Mouse (Mus musculus) kidney, adult 10 weeks (tissue): ENCODE results near the gene Ube2t. TPM values are rescaled to one million over a fixed set of nuclear protein-coding genes. Genes with fewer than 3 reads are reported as not detected.

Experiments used
- polyA plus RNA-seq: library from polyadenylated mRNA; stranded (reverse); fragments of 350-450 nt; fragmentation: Illumina TruSeq; extraction: RNeasy Lipid Tissue Mini Kit (QIAGEN cat#74804); gene quantifications from one replicate; pipeline ENCODE4 v1.2.3, GENCODE M21; 2014; ENCODE audit warnings: low read depth, low replicate concordance

The Ube2t gene
- 0.97 TPM for polyA plus RNA-seq

DNA sequence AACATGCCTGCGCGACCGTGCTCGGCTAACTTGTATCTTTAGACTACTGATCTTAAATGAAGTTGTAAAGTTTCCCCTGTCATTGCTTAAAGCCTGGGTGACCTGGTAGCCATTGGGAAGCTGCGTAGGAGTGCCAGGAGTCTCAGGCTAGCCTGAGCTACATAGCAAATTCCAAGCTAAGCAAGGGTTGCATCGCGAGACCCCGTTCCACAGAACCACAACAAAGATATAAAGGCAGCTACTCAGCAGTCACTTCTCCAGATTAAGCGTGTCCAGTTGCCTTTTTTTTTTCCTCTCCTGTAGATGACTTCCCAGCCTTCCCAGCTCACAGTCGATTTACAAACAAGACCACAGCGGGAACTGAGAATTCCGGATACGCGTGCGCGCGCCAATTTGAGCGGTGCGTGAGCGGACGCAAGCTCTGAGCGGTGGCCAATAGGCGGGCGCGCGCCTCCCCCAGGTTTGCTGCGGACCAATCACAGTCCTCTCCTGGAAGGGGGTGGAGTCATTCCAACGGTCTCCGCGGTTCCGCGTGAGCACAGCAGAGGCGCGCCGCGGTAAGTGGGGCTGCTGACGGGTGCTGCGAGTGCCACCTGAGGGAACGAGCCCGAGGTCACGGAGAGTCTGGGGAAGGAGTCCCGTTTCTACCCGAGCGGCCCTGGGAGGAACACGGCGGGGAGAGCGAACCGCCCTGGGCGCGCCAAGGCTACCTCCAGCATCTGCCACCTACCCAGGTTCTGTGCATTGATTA, at the start of gene Ube2t:
TSS of gene Ube2t (plus strand) at position 513 of the 751 bp plus-strand sequence.

DNA sequence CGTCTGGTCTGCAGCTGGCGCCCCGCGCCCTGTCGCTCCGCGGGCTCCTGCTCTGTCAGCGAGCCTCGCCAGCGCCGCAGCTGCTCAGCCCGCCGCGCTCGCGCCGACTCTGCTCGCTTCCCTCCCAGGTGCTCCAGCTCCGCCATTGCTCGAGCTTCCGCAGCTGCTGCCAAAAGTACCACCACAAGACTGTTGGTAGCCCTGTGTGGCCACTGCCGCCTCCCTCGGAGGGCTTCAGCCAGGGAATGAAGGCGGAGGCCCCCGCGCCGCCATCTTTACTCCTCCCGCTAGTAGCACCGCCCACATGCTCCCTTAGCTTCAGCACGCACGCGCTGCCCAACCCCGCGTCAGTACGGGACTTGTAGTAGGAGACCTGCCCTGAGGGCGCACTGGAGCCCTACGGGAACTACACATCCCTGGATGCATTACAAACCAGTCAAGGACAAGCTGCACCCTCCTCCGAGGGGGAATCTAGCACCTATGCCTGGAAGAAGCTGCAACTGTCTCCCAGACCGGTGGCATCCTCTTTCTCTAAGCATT, 6.7 kb upstream of the Ube2t start, which contains the start of gene Ppp1r12b:
TSS of gene Ppp1r12b (minus strand) at position 306 of the 540 bp plus-strand sequence.

Other genes with a start within 250 kb of the Ube2t start
- 4.4 TPM for gene Ppp1r12b, start 6.6 kb upstream of the Ube2t start, polyA plus RNA-seq
- 0.81 TPM for gene Lgr6, start 142.7 kb downstream of the Ube2t start, polyA plus RNA-seq
- gene Ptpn7, start 170.1 kb downstream of the Ube2t start, polyA plus RNA-seq, result not detected
- 27.9 TPM for gene Arl8a, start 184.3 kb downstream of the Ube2t start, polyA plus RNA-seq
- not detected for gene Gpr37l1, start 205.1 kb downstream of the Ube2t start, polyA plus RNA-seq